Mouse (Mus musculus) heart, postnatal 14 days (tissue): ENCODE measurements around the gene Sppl3. TPM values are rescaled to one million over a fixed set of nuclear protein-coding genes. Genes with fewer than 3 reads are reported as not detected.

ENCODE experiments used
- DNase-seq, 2 experiments: peaks; one replicate each; pipeline ENCODE4 v3.0.0; 2021 to 2022
- intact Hi-C: fragments of 180-260 bp; cut with DNase I; formaldehyde crosslinking; loops from one replicate; pipeline ENCODE4 v1.15.1; 2025
- total RNA-seq, 2 experiments: library from RNA; stranded (reverse); gene quantifications; 2 replicates each; pipeline ENCODE4 v1.2.3; 2021

Gene Sppl3
- total RNA-seq, 2 experiments from 2014 or later: 40.6 to 42.5 TPM

DNA sequence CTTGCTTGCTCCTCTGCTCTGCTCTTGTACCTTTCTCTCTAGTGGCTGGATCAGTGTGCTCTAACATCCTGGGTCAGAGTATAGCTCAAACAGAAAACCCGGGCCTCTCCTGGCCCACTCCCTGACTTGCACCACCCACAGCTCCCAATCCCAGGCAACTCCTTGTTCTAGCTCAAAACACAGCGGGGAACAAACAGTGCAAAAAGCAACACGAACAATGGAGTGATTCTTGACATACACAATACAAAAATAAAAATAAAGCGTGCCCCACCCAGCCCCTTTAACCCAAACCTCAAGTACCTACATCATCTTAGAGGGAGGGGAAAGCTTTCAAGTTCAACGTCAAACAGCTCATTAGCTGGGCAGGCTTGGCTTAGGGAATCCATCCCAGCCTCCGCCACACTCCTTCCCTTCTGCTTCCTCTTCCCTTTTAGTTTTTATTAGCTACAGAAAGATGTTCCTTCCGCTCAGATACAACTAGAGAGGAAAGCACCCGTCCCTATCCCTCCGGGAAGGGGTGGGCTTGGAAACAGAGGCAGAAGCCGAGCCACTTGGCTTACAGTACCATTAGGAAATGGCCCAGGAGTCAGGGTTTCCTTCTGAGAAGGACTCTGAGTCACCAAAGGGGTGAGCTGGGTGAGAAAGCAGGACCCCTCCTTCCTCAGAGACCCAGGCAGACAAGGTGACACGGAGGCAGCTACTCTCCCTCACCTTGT is 134.5 kb downstream of the Sppl3 start:
- intact Hi-C loops: no loop called here
- DNase-seq: no peak

DNA sequence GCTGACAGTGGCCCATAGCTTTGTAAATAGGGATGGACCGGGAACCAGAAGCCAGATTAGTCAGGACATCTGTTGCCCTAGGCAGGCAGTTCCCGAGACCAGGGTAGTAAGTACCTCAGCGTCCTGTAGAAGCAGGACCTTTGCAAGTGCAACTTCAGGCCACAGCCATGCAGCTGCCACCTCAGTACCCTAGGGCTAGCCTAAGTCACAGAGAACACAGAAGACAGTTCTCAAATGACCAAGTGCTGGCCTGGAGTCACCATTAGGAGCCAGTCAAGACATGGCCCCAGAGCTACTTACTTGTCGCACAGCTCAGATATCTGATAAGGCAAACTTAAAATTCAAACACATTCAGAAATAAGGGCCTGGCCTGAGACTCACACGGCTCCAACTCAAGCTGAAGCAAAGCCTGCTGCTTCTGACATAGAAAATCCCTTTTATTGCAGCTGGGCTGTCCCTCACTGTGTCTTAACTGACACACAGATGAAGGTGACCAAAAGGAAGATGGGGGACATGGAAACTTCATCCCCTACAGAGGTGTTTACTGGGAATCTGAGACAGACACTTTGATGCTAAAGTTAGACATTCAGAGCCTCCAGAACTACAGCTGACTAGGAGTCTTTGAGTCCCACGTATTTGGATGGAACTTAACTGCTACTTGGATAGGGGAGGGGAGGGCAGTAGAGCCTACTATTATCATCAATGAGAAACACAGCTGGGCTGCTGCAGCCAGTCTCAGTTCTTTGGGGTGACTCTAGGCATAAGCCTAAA is 135.2 kb downstream of the Sppl3 start:
- DNase-seq: no peak
- intact Hi-C loops: no loop called here

DNA sequence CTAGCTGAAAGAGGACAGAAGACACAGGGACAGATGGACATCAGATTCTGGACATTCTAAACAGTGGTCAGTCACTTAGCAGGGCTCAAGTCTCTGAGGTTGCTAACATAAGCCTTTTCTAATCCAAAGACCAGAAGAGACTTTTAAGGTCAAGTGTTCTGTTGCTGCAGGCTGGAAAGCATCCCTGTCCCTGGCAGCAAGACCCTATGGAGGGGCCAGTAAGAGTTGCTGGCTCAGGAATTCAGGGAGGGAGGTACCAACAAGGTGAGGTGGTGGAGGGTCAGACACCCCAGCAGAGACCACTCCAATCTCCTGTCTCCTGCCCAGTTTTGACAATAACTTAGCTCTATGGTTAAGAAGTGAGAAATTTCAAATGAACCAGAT is 135.8 kb downstream of the Sppl3 start:
- DNase-seq: no peak
- intact Hi-C loops: no loop called here

GRCm38 (mm10) chr5:115147388-115147787 is 136.5 kb downstream of the Sppl3 start:
- intact Hi-C loops: no loop called here

GRCm38 (mm10) chr5:115148378-115148777 is 137.4 kb downstream of the Sppl3 start:
- intact Hi-C loops: no loop called here

More at GRCm38 (mm10) chr5:115147388-115147787, 136.5 kb downstream of the Sppl3 start:
- DNase-seq: no peak

More at GRCm38 (mm10) chr5:115148378-115148777, 137.4 kb downstream of the Sppl3 start:
- no peak for DNase-seq

Other genes with a start within 250 kb of the Sppl3 start
- 10 to 100 TPM; 45.7 to 46.5 TPM for gene Ankrd13a, start 236.5 kb upstream of the Sppl3 start, total RNA-seq
- 10 to 100 TPM; 42.4 to 44.8 TPM for gene Git2, start 235.6 kb upstream of the Sppl3 start, total RNA-seq
- 10 to 100 TPM in 1 of 2 experiments, 1 to 10 TPM in 1; 8.6 to 12.3 TPM for gene 1500011B03Rik, start 187.7 kb upstream of the Sppl3 start, total RNA-seq
- not detected for gene 4930519G04Rik, start 157.5 kb upstream of the Sppl3 start, total RNA-seq
- gene Gm9936, start 152.5 kb upstream of the Sppl3 start, total RNA-seq: not detected
- gene Oasl2, start 114.2 kb upstream of the Sppl3 start, total RNA-seq: 1 to 10 TPM; 5.1 to 5.3 TPM
- under 1 TPM in 1 of 2 experiments, not detected in 1; 0.83 TPM for gene Oasl1, start 87.9 kb upstream of the Sppl3 start, total RNA-seq
- gene 2210016L21Rik, start 69.0 kb upstream of the Sppl3 start, total RNA-seq: 10 to 100 TPM; 28.6 to 31.2 TPM
- under 1 TPM in 1 of 2 experiments, not detected in 1; 0.10 TPM for gene Hnf1a, start 40.0 kb upstream of the Sppl3 start, total RNA-seq
- not detected for gene Gm10401, start 87.2 kb downstream of the Sppl3 start, total RNA-seq
- gene Acads, start 108.2 kb downstream of the Sppl3 start, total RNA-seq: 100 to 1,000 TPM; 196 to 208 TPM
- 10 to 100 TPM; 24.7 to 25.8 TPM for gene Unc119b, start 123.8 kb downstream of the Sppl3 start, total RNA-seq
- 10 to 100 TPM; 70.0 to 77.1 TPM for gene Mlec, start 147.0 kb downstream of the Sppl3 start, total RNA-seq
- 1 to 10 TPM; 3.5 to 4.0 TPM for gene Cabp1, start 183.2 kb downstream of the Sppl3 start, total RNA-seq
- 10 to 100 TPM; 27.6 to 29.8 TPM for gene Pop5, start 224.7 kb downstream of the Sppl3 start, total RNA-seq